Mouse (Mus musculus) lung, postnatal 0 days (tissue): ENCODE results near the gene Tulp2.

ENCODE experiments used
- CTCF ChIP-seq: IDR thresholded peaks from 2 replicates; pipeline ENCODE4 v1.5.1; 2016; ENCODE audit warnings: antibody characterized with exemption, mild to moderate bottlenecking
- EP300 ChIP-seq: IDR thresholded peaks from 2 replicates; pipeline ENCODE4 v1.6.1; 2016; ENCODE audit warnings: antibody characterized with exemption, mild to moderate bottlenecking, control low read depth

DNA sequence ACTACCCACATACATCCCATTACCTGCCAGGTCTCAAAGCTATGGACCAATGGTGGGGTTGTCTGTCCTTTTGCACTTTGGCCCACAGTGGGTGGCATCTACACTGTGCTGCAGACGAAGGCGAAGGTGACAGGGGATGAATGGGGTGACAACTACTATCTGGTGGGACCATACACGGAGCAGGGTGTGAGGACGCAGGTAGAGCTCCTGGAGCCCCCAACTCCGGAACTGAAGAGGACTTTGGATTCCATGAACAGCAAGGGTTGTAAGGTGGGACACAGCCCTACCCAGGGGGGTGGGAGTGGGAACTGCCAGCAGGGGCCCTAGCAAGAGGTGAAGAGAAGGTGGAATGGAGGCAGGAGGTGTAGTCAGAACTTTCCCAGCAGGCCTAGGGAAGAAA, 45.2 kb upstream of the Tulp2 start:
- TF ChIP-seq CTCF, result no peak
- TF ChIP-seq EP300, result no peak
